Mouse (Mus musculus) E14TG2a.4 (cell line): Measurements from ENCODE around the gene Kif1a.

Source experiments
- H3K27me3 ChIP-seq: 2 replicates; pipeline ENCODE4 v1.6.1; 2014; ENCODE audit warnings: low read length, control low read depth; ENCODE audit not compliant: insufficient read depth
- H3K36me3 ChIP-seq: 2 replicates; pipeline ENCODE4 v1.6.1; 2014; ENCODE audit warnings: low read length, control low read depth; ENCODE audit not compliant: insufficient read depth
- H3K4me1 ChIP-seq: replicated peaks from 2 replicates; pipeline ENCODE4 v1.6.1; 2014; ENCODE audit warnings: low read depth, low read length, control low read depth
- H3K4me3 ChIP-seq: replicated peaks from 2 replicates; pipeline ENCODE4 v1.5.1; 2014; ENCODE audit warnings: mild to moderate bottlenecking, low read length
- H3K9me3 ChIP-seq: 2 replicates; pipeline ENCODE4 v1.6.1; 2014; ENCODE audit warnings: low read length, control low read depth
- CTCF ChIP-seq: conservative IDR thresholded peaks from 2 replicates; pipeline ENCODE4 v1.5.1; 2014; ENCODE audit warnings: low read length
- NANOG ChIP-seq: IDR thresholded peaks from 2 replicates; pipeline ENCODE4 v1.6.1; 2014; ENCODE audit warnings: borderline replicate concordance, low read length, mixed read lengths
- POU5F1 ChIP-seq: IDR thresholded peaks from 2 replicates; pipeline ENCODE4 v1.6.1; 2014; ENCODE audit warnings: low read length, borderline replicate concordance

The Kif1a gene

GRCm38 (mm10) chr1:93026600-93026999 is 75.2 kb downstream of the Kif1a start:
- Histone ChIP-seq H3K27me3 (peaks cover 23% of the 10 kb centered on the region), H3K9me3 (no peaks in the 10 kb centered on the region), H3K4me3 (no peak overlapping the region), H3K4me1 (peaks cover 4% of the 10 kb centered on the region; the same call in 1 of the 2 replicates), H3K36me3 (no peaks in the 10 kb centered on the region)
- no peak for TF ChIP-seq NANOG
- TF ChIP-seq CTCF, result no peak
- no peak for TF ChIP-seq POU5F1

- H3K4me1 ChIP-seq, result peaks cover 4% of the 10 kb centered on the region; the same call in 1 of the 2 replicates
- H3K9me3 ChIP-seq, result no peaks in the 10 kb centered on the region
- no peaks in the 10 kb centered on the region for H3K36me3 ChIP-seq
- peaks cover 40% of the 10 kb centered on the region for H3K27me3 ChIP-seq
- TF ChIP-seq NANOG, result no peak
- H3K4me3 ChIP-seq, result no peak overlapping the region
Observed at GRCm38 (mm10) chr1:93020602-93021001, 81.1 kb downstream of the Kif1a start.

GRCm38 (mm10) chr1:93018716-93019115 is 83.0 kb downstream of the Kif1a start:
- Histone ChIP-seq H3K4me3 (no peak overlapping the region), H3K36me3 (no peaks in the 10 kb centered on the region), H3K27me3 (peaks cover 36% of the 10 kb centered on the region), H3K9me3 (no peaks in the 10 kb centered on the region), H3K4me1 (peaks cover 4% of the 10 kb centered on the region; the same call in 1 of the 2 replicates)
- TF ChIP-seq CTCF, result no peak
- no peak for TF ChIP-seq POU5F1
- TF ChIP-seq NANOG, result no peak

GRCm38 (mm10) chr1:93015136-93015535 is 86.6 kb downstream of the Kif1a start:
- TF ChIP-seq POU5F1, result no peak
- no peak for TF ChIP-seq NANOG
- no peak for TF ChIP-seq CTCF
- peaks cover 5% of the 10 kb centered on the region; the same call in 1 of the 2 replicates for H3K4me1 ChIP-seq

GRCm38 (mm10) chr1:93014460-93014859 is 87.3 kb downstream of the Kif1a start:
- H3K9me3 ChIP-seq, result no peaks in the 10 kb centered on the region
- H3K36me3 ChIP-seq, result no peaks in the 10 kb centered on the region
- peak; percentile 99 for TF ChIP-seq CTCF
- TF ChIP-seq POU5F1, result no peak
- H3K4me3 ChIP-seq, result no peak overlapping the region
- peaks cover 5% of the 10 kb centered on the region; the same call in 1 of the 2 replicates for H3K27me3 ChIP-seq
- peaks cover 5% of the 10 kb centered on the region; the same call in 1 of the 2 replicates for H3K4me1 ChIP-seq

More at GRCm38 (mm10) chr1:93015136-93015535, 86.6 kb downstream of the Kif1a start:
- no peak overlapping the region for H3K4me3 ChIP-seq
- H3K9me3 ChIP-seq, result no peaks in the 10 kb centered on the region
- H3K36me3 ChIP-seq, result no peaks in the 10 kb centered on the region
- H3K27me3 ChIP-seq, result peaks cover 8% of the 10 kb centered on the region

GRCm38 (mm10) chr1:93013367-93013766 is 88.4 kb downstream of the Kif1a start:
- H3K4me3 ChIP-seq, result no peak overlapping the region
- H3K27me3 ChIP-seq, result no peaks in the 10 kb centered on the region; the same call in 1 of the 2 replicates
- TF ChIP-seq NANOG (no peak), CTCF (no peak), POU5F1 (no peak)
- H3K9me3 ChIP-seq, result no peaks in the 10 kb centered on the region
- no peaks in the 10 kb centered on the region for H3K36me3 ChIP-seq
- peaks cover 5% of the 10 kb centered on the region; the same call in 1 of the 2 replicates for H3K4me1 ChIP-seq

- TF ChIP-seq CTCF (no peak), POU5F1 (no peak), NANOG (no peak)
- Histone ChIP-seq H3K27me3 (peaks cover 4% of the 10 kb centered on the region; the same call in 1 of the 2 replicates), H3K9me3 (no peaks in the 10 kb centered on the region), H3K4me1 (peaks cover 5% of the 10 kb centered on the region; the same call in 1 of the 2 replicates), H3K4me3 (no peak overlapping the region), H3K36me3 (no peaks in the 10 kb centered on the region)
Observed at GRCm38 (mm10) chr1:93012103-93012585, 89.6 kb downstream of the Kif1a start.

- peak; percentile 26 for TF ChIP-seq CTCF
- no peak for TF ChIP-seq POU5F1
- TF ChIP-seq NANOG, result no peak
- no peak overlapping the region for H3K4me3 ChIP-seq
- H3K27me3 ChIP-seq, result peaks cover 10% of the 10 kb centered on the region; the same call in 1 of the 2 replicates
- no peaks in the 10 kb centered on the region for H3K9me3 ChIP-seq
- peaks cover 5% of the 10 kb centered on the region; the same call in 1 of the 2 replicates for H3K4me1 ChIP-seq
- H3K36me3 ChIP-seq, result no peaks in the 10 kb centered on the region
Observed at GRCm38 (mm10) chr1:93010731-93011130, 91.0 kb downstream of the Kif1a start.

- H3K4me3 ChIP-seq, result no peak overlapping the region
- peaks cover 5% of the 10 kb centered on the region; the same call in 1 of the 2 replicates for H3K4me1 ChIP-seq
- TF ChIP-seq CTCF (no peak), POU5F1 (no peak), NANOG (no peak)
- H3K9me3 ChIP-seq, result no peaks in the 10 kb centered on the region
- H3K36me3 ChIP-seq, result no peaks in the 10 kb centered on the region
- peaks cover 10% of the 10 kb centered on the region; the same call in 1 of the 2 replicates for H3K27me3 ChIP-seq
Observed at GRCm38 (mm10) chr1:93009196-93009595, 92.6 kb downstream of the Kif1a start.
